Comparison of ENCODE assay signal across 22 mouse cellular contexts in genomic region chr11:121558522-121558921, GRCm38 (mm10). TPM values are rescaled to one million over a fixed set of nuclear protein-coding genes. Genes with fewer than 3 reads are reported as not detected.
A peak's percentile ranks its signal among the peaks of the same experiment; 100 is the strongest.
DNase-seq lines count a peak whose midpoint lies in the region; ATAC-seq and TF ChIP-seq lines count a peak whose summit lies in the region.
"Had no signal": no experiment of that assay in that cellular context is flagged by ENCODE, and none has a peak within 500 bp of the region (broad histone marks: within the 10 kb centered on the region; RNA-seq: fewer than 3 reads in every experiment).

No protein-coding gene starts in this region.

- 69% methylated on average over 3 of the region's 3 CpGs for WGBS in spleen, adult 2 months
- 94% methylated on average over 3 of the region's 3 CpGs for WGBS in stomach, embryonic 16.5 days
- WGBS in forebrain, embryonic 13.5 days: 83% methylated on average over 3 of the region's 3 CpGs

- 0 out of 2 replicates have a peak overlapping the region, but pooled peaks have one; percentile 18 for H3K27ac ChIP-seq in spleen, adult 2 months (ENCODE audit: insufficient read depth, low read length)
- H3K27ac ChIP-seq in MEL (ENCODE audit: control insufficient read depth, low read depth, low read length): peak overlapping the region; percentile 74
- peak overlapping the region; percentile 1; the same call in 1 of the 2 replicates for H3K27ac ChIP-seq in stomach, embryonic 16.5 days (ENCODE audit: low read length)
- H3K27ac ChIP-seq in forebrain, embryonic 13.5 days: no peak overlapping the region
- H3K27ac ChIP-seq: embryonic facial prominence, embryonic 10.5 days; gastrocnemius, adult 2 months; heart, embryonic 10.5 days; hindbrain, embryonic 12.5 days had no signal

- no peaks in the 10 kb centered on the region for H3K9me3 ChIP-seq in MEL (replicated peaks; ENCODE audit: insufficient read depth, low read length)
- H3K9me3 ChIP-seq in stomach, embryonic 16.5 days (replicated peaks; ENCODE audit: control insufficient read depth, low read length): no peaks in the 10 kb centered on the region
- H3K9me3 ChIP-seq in forebrain, embryonic 13.5 days (replicated peaks): no peaks in the 10 kb centered on the region
- H3K9me3 ChIP-seq: embryonic facial prominence, embryonic 10.5 days; G1E; heart, embryonic 10.5 days; hindbrain, embryonic 12.5 days had no signal

- peaks cover 13% of the 10 kb centered on the region; the same call in 1 of the 2 replicates for H3K4me1 ChIP-seq in spleen, adult 2 months (ENCODE audit: control insufficient read depth, insufficient read depth, insufficient read length)
- H3K4me1 ChIP-seq in MEL (ENCODE audit: control insufficient read depth in 1 of 2, insufficient read depth in 2 of 2, low read length in 2 of 2): peaks cover 28 to 33% of the 10 kb centered on the region in 2 experiments
- no peaks in the 10 kb centered on the region for H3K4me1 ChIP-seq in stomach, embryonic 16.5 days (ENCODE audit: control insufficient read depth, insufficient read depth, low read length)
- H3K4me1 ChIP-seq in forebrain, embryonic 13.5 days: no peaks in the 10 kb centered on the region
- H3K4me1 ChIP-seq: embryonic facial prominence, embryonic 10.5 days; heart, embryonic 10.5 days; hindbrain, embryonic 12.5 days had no signal

- no peak for TF ChIP-seq RAD21 in MEL (IDR thresholded peaks at IDR 0.05; ENCODE audit: low read depth, low read length)

- no peak overlapping the region for H3K4me3 ChIP-seq in spleen, adult 2 months (ENCODE audit: extremely low read depth, insufficient read depth, insufficient read length)
- H3K4me3 ChIP-seq in MEL (ENCODE audit: control insufficient read depth in 1 of 2, insufficient read depth in 1 of 2, low read depth in 2 of 2, low read length in 2 of 2): no peak overlapping the region
- no peak overlapping the region for H3K4me3 ChIP-seq in stomach, embryonic 16.5 days (replicated peaks; ENCODE audit: low read length)
- H3K4me3 ChIP-seq in forebrain, embryonic 13.5 days: no peak overlapping the region
- H3K4me3 ChIP-seq: embryonic facial prominence, embryonic 10.5 days; gastrocnemius, adult 2 months; heart, embryonic 10.5 days; hindbrain, embryonic 12.5 days had no signal

- no peaks in the 10 kb centered on the region for H3K27me3 ChIP-seq in spleen, adult 2 months (ENCODE audit: control insufficient read depth, insufficient read depth, low read length)
- no peaks in the 10 kb centered on the region for H3K27me3 ChIP-seq in MEL (ENCODE audit: control insufficient read depth in 1 of 2, insufficient read depth in 2 of 2, low read length in 2 of 2)
- no peaks in the 10 kb centered on the region for H3K27me3 ChIP-seq in stomach, embryonic 16.5 days (ENCODE audit: control insufficient read depth, insufficient read depth, low read length)
- no peaks in the 10 kb centered on the region for H3K27me3 ChIP-seq in forebrain, embryonic 13.5 days
- H3K27me3 ChIP-seq: hindbrain, embryonic 12.5 days had no signal

- TF ChIP-seq EP300 in MEL (IDR thresholded peaks at IDR 0.05; ENCODE audit: low read depth in 1 of 2, low read length in 2 of 2): no peak

- no peaks in the 10 kb centered on the region for H3K79me2 ChIP-seq in MEL (ENCODE audit: control insufficient read depth, insufficient read depth, low read length, poor library complexity)

- ATAC-seq in stomach, embryonic 16.5 days (ENCODE audit: insufficient read depth, low FRiP score): no peak
- ATAC-seq in forebrain, embryonic 13.5 days: no peak
- ATAC-seq: forebrain, embryonic 14.5 days had no signal

- no peak for TF ChIP-seq CTCF in spleen, adult 2 months (IDR thresholded peaks at IDR 0.05; ENCODE audit: extremely low read depth, insufficient read depth, insufficient read length, insufficient replicate concordance)
- TF ChIP-seq CTCF in MEL (IDR thresholded peaks at IDR 0.05 in 2 of 3, conservative IDR thresholded peaks at IDR 0.05 in 1 of 3; ENCODE audit: control insufficient read depth in 1 of 3, insufficient read depth in 1 of 3, low read depth in 2 of 3, low read length in 3 of 3, poor library complexity in 1 of 3, severe bottlenecking in 1 of 3): no peak

- no peak overlapping the region for H3K9ac ChIP-seq in MEL (ENCODE audit: control insufficient read depth, low read depth, low read length, poor library complexity, severe bottlenecking)
- no peak overlapping the region for H3K9ac ChIP-seq in stomach, embryonic 16.5 days (ENCODE audit: low read length)
- no peak overlapping the region for H3K9ac ChIP-seq in forebrain, embryonic 13.5 days
- H3K9ac ChIP-seq: hindbrain, embryonic 12.5 days had no signal

- TF ChIP-seq POLR2A in spleen, adult 2 months (IDR thresholded peaks at IDR 0.05; ENCODE audit: low read depth, low read length): no peak
- TF ChIP-seq POLR2A in MEL (IDR thresholded peaks at IDR 0.05; ENCODE audit: control insufficient read depth in 1 of 2, insufficient read depth in 1 of 2, low read depth in 1 of 2, low read length in 2 of 2, poor library complexity in 1 of 2): no peak

- H3K4me2 ChIP-seq in stomach, embryonic 16.5 days (ENCODE audit: low read depth, low read length): no peak overlapping the region
- no peak overlapping the region for H3K4me2 ChIP-seq in forebrain, embryonic 13.5 days
- H3K4me2 ChIP-seq: hindbrain, embryonic 12.5 days had no signal

- no peaks in the 10 kb centered on the region; the same call in 1 of the 2 replicates for H3K36me3 ChIP-seq in spleen, adult 2 months (ENCODE audit: control insufficient read depth, insufficient read depth, low read length)
- H3K36me3 ChIP-seq in MEL (ENCODE audit: control insufficient read depth in 1 of 2, insufficient read depth in 2 of 2, low read length in 2 of 2): peaks cover 8 to 29% of the 10 kb centered on the region in 2 experiments
- no peaks in the 10 kb centered on the region for H3K36me3 ChIP-seq in stomach, embryonic 16.5 days (ENCODE audit: control insufficient read depth, insufficient read depth, low read length)
- H3K36me3 ChIP-seq in forebrain, embryonic 13.5 days (ENCODE audit: poor library complexity, severe bottlenecking): peaks cover 10% of the 10 kb centered on the region

- peak; percentile 76 for DNase-seq in heart, adult 11 months
- DNase-seq in heart, adult 9 months (ENCODE audit: low spot score in 2 of 2): no peak
- no peak for DNase-seq in spleen, adult 2 months (ENCODE audit: low read depth in 1 of 2, low spot score in 2 of 2)
- no peak for DNase-seq in spleen, postnatal 4 days (ENCODE audit: low spot score in 2 of 2)
- DNase-seq in MEL (ENCODE audit: low read depth, low spot score): peak; percentile 28
- DNase-seq: adrenal gland, postnatal 25 days; B cell, adult 2 months; cerebellum, adult 18-20 months; cerebellum, adult 9-11 months; cerebellum, postnatal 36 days; gastrocnemius, adult 2 months; gastrocnemius, postnatal 25 days; heart, postnatal 10 days; heart, postnatal 4 days had no signal

TF ChIP-seq in MEL, 35 proteins besides CTCF, POLR2A, EP300 and RAD21:
- TF ChIP-seq MXI1 (IDR thresholded peaks at IDR 0.05; ENCODE audit: low read depth, low read length) (no peak), MAFK (IDR thresholded peaks at IDR 0.05; ENCODE audit: borderline replicate concordance, low read depth, low read length) (no peak), MAZ (IDR thresholded peaks at IDR 0.05; ENCODE audit: low read depth, low read length) (0 out of 2 replicates have a peak, but pooled peaks have one; percentile 22), TCF12 (IDR thresholded peaks at IDR 0.05; ENCODE audit: low read depth, low read length) (no peak), KAT2A (conservative IDR thresholded peaks at IDR 0.05; ENCODE audit: low read depth, low read length) (no peak), MAX (IDR thresholded peaks at IDR 0.05; ENCODE audit: low read length) (no peak)

RNA-seq across cellular contexts. Expression of gene Zfp750, which starts 39.4 kb away (rescaled TPM):
- polyA plus RNA-seq in spleen, adult 2 months (2012; rRNA removed): 0.04 and 0.11 TPM in 2 replicates
- total RNA-seq in MEL (2012; rRNA removed): 0.08 TPM in 1 of 2 replicates, not detected in the other
- under 1 TPM in 1 of 2 experiments, not detected in 1; 0.06 TPM for polyA plus RNA-seq in MEL (2012; ENCODE audit: insufficient read depth in 1 of 2, insufficient read length in 2 of 2, low read depth in 1 of 2, low replicate concordance in 2 of 2, missing spikeins in 1 of 2)
- polyA plus RNA-seq in stomach, embryonic 16.5 days (2015; fragmentation: Nextera tagmentation; extraction: Ambion mirVana): 18.3 and 25.8 TPM in 2 replicates
- 0.19 and 0.44 TPM in 2 replicates for polyA plus RNA-seq in forebrain, embryonic 13.5 days (2015; fragmentation: Nextera tagmentation; extraction: Ambion mirVana)
- polyA plus RNA-seq: heart, embryonic 14.5 days had no signal

Comparison
In these comparisons a context has a peak if more than half of its experiments do, and no peak if none do; other contexts are left out.
1. DNase-seq: peak in heart, adult 11 months (single experiment) and MEL (single experiment); none in heart, adult 9 months (0 of 2), spleen, adult 2 months (0 of 2) and spleen, postnatal 4 days (0 of 2).
2. RNA of gene Zfp750, which starts 39.4 kb away (polyA plus RNA-seq): 18.3 to 25.8 TPM in stomach, embryonic 16.5 days; 0.19 to 0.44 TPM in forebrain, embryonic 13.5 days, 0.04 to 0.11 TPM in spleen, adult 2 months and 0.06 TPM in MEL; every median in the first group is over 10 times any median in the second.